Mouse (Mus musculus) neural tube, embryonic 14.5 days (tissue): ENCODE measurements around the gene Ythdf2. TPM values are rescaled to one million over a fixed set of nuclear protein-coding genes. Genes with fewer than 3 reads are reported as not detected.

Experiments used
- ATAC-seq: fragments of 200-750 bp; cut with Nextera tagmentation; 2 replicates; pipeline ENCODE4 v1.8.0; 2017; ENCODE audit warnings: low read depth, mild to moderate bottlenecking, moderate TSS enrichment, moderate library complexity
- H3K27ac ChIP-seq: fragments of 300-500 bp; sonication (generic); 2 replicates; pipeline ENCODE4 v1.5.1; 2014; ENCODE audit warnings: low read depth, mild to moderate bottlenecking, control low read depth, low read length, moderate library complexity, mixed read lengths
- H3K27me3 ChIP-seq: fragments of 300-500 bp; sonication (generic); 2 replicates; pipeline ENCODE4 v1.6.1; 2014; ENCODE audit warnings: low read length; ENCODE audit not compliant: control insufficient read depth, insufficient read depth
- H3K36me3 ChIP-seq: fragments of 300-500 bp; sonication (generic); 2 replicates; pipeline ENCODE4 v1.6.1; 2014; ENCODE audit warnings: low read length, mixed read lengths; ENCODE audit not compliant: control insufficient read depth, insufficient read depth
- H3K4me1 ChIP-seq: fragments of 300-500 bp; sonication (generic); 2 replicates; pipeline ENCODE4 v1.6.1; 2014; ENCODE audit warnings: low read length; ENCODE audit not compliant: control insufficient read depth, insufficient read depth
- H3K4me2 ChIP-seq: fragments of 300-500 bp; sonication (generic); 2 replicates; pipeline ENCODE4 v1.6.1; 2014; ENCODE audit warnings: mild to moderate bottlenecking, low read depth, low read length, control low read depth
- H3K4me3 ChIP-seq: fragments of 300-500 bp; sonication (generic); 2 replicates; pipeline ENCODE4 v1.5.1; 2014; ENCODE audit warnings: low read depth, low read length, control low read depth, mixed read lengths
- H3K9ac ChIP-seq: fragments of 300-500 bp; sonication (generic); replicated peaks from 2 replicates; pipeline ENCODE4 v1.6.1; 2014; ENCODE audit warnings: low read depth, mild to moderate bottlenecking, control low read depth, low read length, mixed read lengths
- H3K9me3 ChIP-seq: fragments of 300-500 bp; sonication (generic); 2 replicates; pipeline ENCODE4 v1.6.1; 2016; ENCODE audit warnings: low read length; ENCODE audit not compliant: control insufficient read depth
- WGBS: fragments of 180-500 bp; shearing (Covaris S2); extraction: QIAGEN DNeasy Blood & Tissue Kit; methylation state at CpG from one replicate; pipeline ENCODE4 v1.1.7; 2014; 5-methylcytosine and 5-hydroxymethylcytosine counted together
- polyA plus RNA-seq: library from polyadenylated mRNA; unstranded; fragments of >200 nt; fragmentation: Nextera tagmentation; extraction: Ambion mirVana; gene quantifications from 2 replicates; pipeline ENCODE4 v1.2.1, GENCODE M21; 2014

Ythdf2 gene
- polyA plus RNA-seq, 1 experiment from 2014 or later: 124 TPM

GRCm38 (mm10) chr4:132194975-132195374 lies 17.1 kb downstream of the Ythdf2 start:
- Histone ChIP-seq H3K4me2 (no peak overlapping the region), H3K9ac (no peak overlapping the region), H3K4me1 (peaks cover 13% of the 10 kb centered on the region; the same call in 1 of the 2 replicates), H3K27ac (no peak overlapping the region), H3K27me3 (no peaks in the 10 kb centered on the region), H3K9me3 (no peaks in the 10 kb centered on the region), H3K4me3 (no peak overlapping the region), H3K36me3 (no peaks in the 10 kb centered on the region)
- WGBS: 91% methylated on average over 3 of the region's 3 CpGs
- no peak for ATAC-seq

GRCm38 (mm10) chr4:132194373-132194772 lies 17.7 kb downstream of the Ythdf2 start:
- Histone ChIP-seq H3K9ac (no peak overlapping the region), H3K27me3 (no peaks in the 10 kb centered on the region), H3K9me3 (no peaks in the 10 kb centered on the region), H3K36me3 (no peaks in the 10 kb centered on the region), H3K4me3 (no peak overlapping the region), H3K4me1 (peaks cover 8% of the 10 kb centered on the region; the same call in 1 of the 2 replicates), H3K4me2 (no peak overlapping the region), H3K27ac (no peak overlapping the region)
- WGBS: 94% methylated on average over 6 of the region's 6 CpGs
- ATAC-seq: no peak

GRCm38 (mm10) chr4:132187826-132188401 lies 24.2 kb downstream of the Ythdf2 start:
- no peak overlapping the region for H3K4me3 ChIP-seq
- no peaks in the 10 kb centered on the region for H3K9me3 ChIP-seq
- no peak overlapping the region for H3K9ac ChIP-seq
- peaks cover 14% of the 10 kb centered on the region for H3K36me3 ChIP-seq
- no peak overlapping the region for H3K4me2 ChIP-seq
- no peak overlapping the region for H3K27ac ChIP-seq
- no peak for ATAC-seq
- no peaks in the 10 kb centered on the region for H3K27me3 ChIP-seq
- H3K4me1 ChIP-seq: no peaks in the 10 kb centered on the region
- WGBS: 97% methylated on average over 2 of the region's 2 CpGs

GRCm38 (mm10) chr4:132183162-132183561 lies 28.9 kb downstream of the Ythdf2 start:
- Histone ChIP-seq H3K27me3 (no peaks in the 10 kb centered on the region), H3K4me3 (no peak overlapping the region), H3K36me3 (peaks cover 14% of the 10 kb centered on the region), H3K9me3 (no peaks in the 10 kb centered on the region), H3K9ac (no peak overlapping the region), H3K27ac (no peak overlapping the region), H3K4me1 (no peaks in the 10 kb centered on the region), H3K4me2 (no peak overlapping the region)
- no peak for ATAC-seq
- 94% methylated on average over 3 of the region's 3 CpGs for WGBS

- Histone ChIP-seq H3K4me2 (no peak overlapping the region), H3K27me3 (no peaks in the 10 kb centered on the region), H3K36me3 (peaks cover 14% of the 10 kb centered on the region), H3K4me3 (no peak overlapping the region), H3K9me3 (no peaks in the 10 kb centered on the region), H3K27ac (no peak overlapping the region), H3K4me1 (no peaks in the 10 kb centered on the region), H3K9ac (no peak overlapping the region)
- 66% methylated on average over 22 of the region's 22 CpGs for WGBS
- ATAC-seq: no peak
These were observed 30.1 kb downstream of the Ythdf2 start for GRCm38 (mm10) chr4:132181721-132182658.

GRCm38 (mm10) chr4:132180710-132181109 lies 31.4 kb downstream of the Ythdf2 start:
- no peak overlapping the region for H3K27ac ChIP-seq
- H3K4me3 ChIP-seq: no peak overlapping the region
- ATAC-seq: no peak
- H3K27me3 ChIP-seq: no peaks in the 10 kb centered on the region
- no peak overlapping the region for H3K9ac ChIP-seq
- H3K4me1 ChIP-seq: no peaks in the 10 kb centered on the region
- peaks cover 12% of the 10 kb centered on the region for H3K36me3 ChIP-seq
- no peaks in the 10 kb centered on the region for H3K9me3 ChIP-seq
- no peak overlapping the region for H3K4me2 ChIP-seq
- 80% methylated on average over 9 of the region's 9 CpGs for WGBS

GRCm38 (mm10) chr4:132178630-132179059 lies 33.5 kb downstream of the Ythdf2 start:
- H3K4me1 ChIP-seq: no peaks in the 10 kb centered on the region
- H3K27me3 ChIP-seq: no peaks in the 10 kb centered on the region
- no peak overlapping the region for H3K4me3 ChIP-seq
- no peaks in the 10 kb centered on the region; the same call in none of the 2 replicates for H3K36me3 ChIP-seq
- WGBS: 10% methylated on average over 10 of the region's 10 CpGs
- no peak overlapping the region for H3K27ac ChIP-seq
- no peak overlapping the region for H3K9ac ChIP-seq
- ATAC-seq: peak; percentile 87
- no peak overlapping the region for H3K4me2 ChIP-seq
- H3K9me3 ChIP-seq: no peaks in the 10 kb centered on the region

GRCm38 (mm10) chr4:132176474-132176873 lies 35.6 kb downstream of the Ythdf2 start:
- Histone ChIP-seq H3K9ac (no peak overlapping the region), H3K27me3 (no peaks in the 10 kb centered on the region), H3K4me3 (no peak overlapping the region), H3K36me3 (no peaks in the 10 kb centered on the region; the same call in none of the 2 replicates), H3K9me3 (no peaks in the 10 kb centered on the region), H3K27ac (no peak overlapping the region), H3K4me2 (no peak overlapping the region), H3K4me1 (no peaks in the 10 kb centered on the region)
- WGBS: 55% methylated on average over 10 of the region's 10 CpGs
- no peak for ATAC-seq

GRCm38 (mm10) chr4:132170891-132171290 lies 41.2 kb downstream of the Ythdf2 start:
- no peak for ATAC-seq
- WGBS: 13% methylated on average over 7 of the region's 7 CpGs

More at GRCm38 (mm10) chr4:132170891-132171290, 41.2 kb downstream of the Ythdf2 start:
- Histone ChIP-seq H3K4me2 (no peak overlapping the region), H3K9me3 (no peaks in the 10 kb centered on the region), H3K4me3 (no peak overlapping the region), H3K27me3 (no peaks in the 10 kb centered on the region), H3K9ac (no peak overlapping the region), H3K36me3 (no peaks in the 10 kb centered on the region), H3K27ac (no peak overlapping the region), H3K4me1 (0 out of 2 replicates have a peak, but pooled peaks cover 6% of the 10 kb centered on the region)
